Mouse (Mus musculus): ENCODE results near the gene Adamts6.

DNA sequence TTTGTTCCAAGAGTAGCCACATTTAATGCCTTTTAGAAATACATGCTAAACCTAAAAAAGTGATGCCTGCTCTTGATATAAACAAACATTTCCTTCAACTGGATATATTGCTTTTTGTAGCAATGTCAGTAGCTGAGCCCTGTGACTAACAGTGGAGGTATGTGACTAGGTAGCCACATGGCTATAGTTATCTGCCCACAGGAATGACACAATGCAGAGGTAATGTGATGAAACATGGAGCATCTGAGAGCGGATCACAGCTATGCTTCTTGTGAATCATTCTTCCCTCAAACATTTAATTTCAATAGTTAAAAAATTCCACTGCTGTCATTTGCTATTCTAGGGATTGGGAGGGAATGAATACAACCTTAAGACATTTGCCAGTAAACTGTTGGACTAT lies 172.7 kb downstream of the Adamts6 start:
- TF ChIP-seq TAL1 (IDR thresholded peaks at IDR 0.05; ENCODE audit: low read length) = no peak
- no peak for TF ChIP-seq GATA1 (IDR thresholded peaks at IDR 0.05; ENCODE audit: low read length)
